Mouse (Mus musculus) Muller cell, postnatal 12 days (primary cell): ENCODE data around the gene Tdpoz5.
"Not testable (repeated sequence)": the region's sequence is repeated elsewhere in the genome, so short reads cannot be mapped to it uniquely, and the experiment has no call there.

Experiments
- DNase-seq: peaks from one replicate; pipeline ENCODE4 v3.0.0-alpha.2; 2015; ENCODE audit errors: inconsistent ontology term

The Tdpoz5 gene

GRCm38 (mm10) chr3:93961214-93961613 is at the start of gene Tdpoz5:
Tdpoz5 (minus strand) TSS chr3:93961314.
- not testable (repeated sequence) for DNase-seq

- not testable (repeated sequence) for DNase-seq
Observed at GRCm38 (mm10) chr3:93968938-93969337, 7.8 kb upstream of the Tdpoz5 start.

- DNase-seq = not testable (repeated sequence)
Observed at GRCm38 (mm10) chr3:93943443-93943842, 17.7 kb downstream of the Tdpoz5 start, which contains the start of gene Gm9117. Gm9117 (minus strand) TSS chr3:93943543.

- DNase-seq = not testable (repeated sequence)
Observed at GRCm38 (mm10) chr3:93938386-93938785, 22.7 kb downstream of the Tdpoz5 start.
